Mouse (Mus musculus) ES-E14 (cell line): ENCODE measurements around the gene Elp5.

Experiments
- HCFC1 ChIP-seq: IDR thresholded peaks from 2 replicates; pipeline ENCODE4 v1.6.1; 2012; ENCODE audit warnings: low read length, inconsistent platforms, borderline replicate concordance; ENCODE audit not compliant: insufficient read depth
- MAFK ChIP-seq: IDR thresholded peaks from 2 replicates; pipeline ENCODE4 v1.6.1; 2014; ENCODE audit warnings: mild to moderate bottlenecking, low read depth, low read length, inconsistent platforms; ENCODE audit not compliant: insufficient read depth
- ZNF384 ChIP-seq: IDR thresholded peaks from 2 replicates; pipeline ENCODE4 v1.6.1; 2012; ENCODE audit warnings: low read depth, low read length, inconsistent platforms

- TF ChIP-seq MAFK (no peak), ZNF384 (no peak), HCFC1 (no peak)
Observed at GRCm38 (mm10) chr11:69940962-69941361, 41.4 kb downstream of the Elp5 start.
